Mouse (Mus musculus) adrenal gland, adult (tissue): Measurements from ENCODE around the gene Slc22a19.
"Not testable (repeated sequence)": the region's sequence is repeated elsewhere in the genome, so short reads cannot be mapped to it uniquely, and the experiment has no call there.

Source experiments
- DNase-seq, 2 experiments: peaks; one replicate each; pipeline ENCODE4 v3.0.0; 2022 to 2023; ENCODE audit warnings: low spot score in 1 of 2; ENCODE audit not compliant: inconsistent age in 2 of 2

The Slc22a19 gene

GRCm38 (mm10) chr19:7711148-7711547 is at the start of gene Slc22a19:
TSS of gene Slc22a19 (minus strand) at chr19:7711310.
- DNase-seq, result no peak

GRCm38 (mm10) chr19:7753371-7753770 is 42.3 kb upstream of the Slc22a19 start:
- not testable (repeated sequence) for DNase-seq

GRCm38 (mm10) chr19:7729543-7729942 is 18.4 kb upstream of the Slc22a19 start:
- peak in 1 of 2 experiments; percentile 58 for DNase-seq

- not testable (repeated sequence) for DNase-seq
Measured at GRCm38 (mm10) chr19:7693104-7693503, 18.0 kb downstream of the Slc22a19 start.

GRCm38 (mm10) chr19:7691259-7691658 is 19.9 kb downstream of the Slc22a19 start:
- DNase-seq, result no peak

- DNase-seq, result no peak
Measured at GRCm38 (mm10) chr19:7687988-7688387, 23.1 kb downstream of the Slc22a19 start.

- no peak for DNase-seq
Measured at GRCm38 (mm10) chr19:7672033-7672432, 39.1 kb downstream of the Slc22a19 start.

GRCm38 (mm10) chr19:7648913-7649666 is 62.0 kb downstream of the Slc22a19 start:
- peak in 1 of 2 experiments; percentile 10 for DNase-seq

GRCm38 (mm10) chr19:7633786-7634185 is 77.3 kb downstream of the Slc22a19 start:
- DNase-seq, result no peak

- DNase-seq, result no peak
Measured at GRCm38 (mm10) chr19:7633021-7633420, 78.1 kb downstream of the Slc22a19 start.
